Mouse (Mus musculus) forebrain, postnatal 0 days (tissue): ENCODE measurements around the gene Mgll. TPM values are rescaled to one million over a fixed set of nuclear protein-coding genes. Genes with fewer than 3 reads are reported as not detected.

Source experiments
- ATAC-seq: fragments of 200-750 bp; cut with Nextera tagmentation; 2 replicates; pipeline ENCODE4 v1.8.0; 2017; ENCODE audit warnings: mild to moderate bottlenecking, moderate library complexity
- DNase-seq: peaks from one replicate; pipeline ENCODE4 v3.0.0-alpha.2; 2015
- H3K27ac ChIP-seq: fragments of 300-500 bp; sonication (generic); 2 replicates; pipeline ENCODE4 v1.5.1; 2014; ENCODE audit warnings: low read depth, mild to moderate bottlenecking, antibody characterized with exemption, low read length, moderate library complexity, mixed read lengths
- H3K27me3 ChIP-seq: fragments of 300-500 bp; sonication (generic); 2 replicates; pipeline ENCODE4 v1.6.1; 2014; ENCODE audit warnings: mild to moderate bottlenecking, low read length, mixed read lengths; ENCODE audit not compliant: insufficient read depth
- H3K36me3 ChIP-seq: fragments of 300-500 bp; sonication (generic); 2 replicates; pipeline ENCODE4 v1.6.1; 2014; ENCODE audit warnings: mild to moderate bottlenecking, moderate library complexity; ENCODE audit not compliant: insufficient read depth
- H3K4me1 ChIP-seq: fragments of 300-500 bp; sonication (generic); 2 replicates; pipeline ENCODE4 v1.6.1; 2014; ENCODE audit warnings: antibody characterized with exemption; ENCODE audit not compliant: insufficient read depth
- H3K4me2 ChIP-seq: fragments of 300-500 bp; sonication (generic); 2 replicates; pipeline ENCODE4 v1.6.1; 2014; ENCODE audit warnings: low read depth, mild to moderate bottlenecking, moderate library complexity
- H3K4me3 ChIP-seq: fragments of 300-500 bp; sonication (generic); 2 replicates; pipeline ENCODE4 v1.5.1; 2014; ENCODE audit warnings: low read depth, low read length, mixed read lengths
- H3K9ac ChIP-seq: fragments of 300-500 bp; sonication (generic); 2 replicates; pipeline ENCODE4 v1.6.1; 2014; ENCODE audit warnings: mild to moderate bottlenecking
- H3K9me3 ChIP-seq: fragments of 300-500 bp; sonication (generic); 2 replicates; pipeline ENCODE4 v1.6.1; 2016; ENCODE audit warnings: low read length
- CTCF ChIP-seq: sonication (generic); IDR thresholded peaks from 2 replicates; pipeline ENCODE4 v1.5.1; 2016; ENCODE audit warnings: antibody characterized with exemption, control low read depth, low read depth
- WGBS: fragments of 180-500 bp; shearing (Covaris S2); extraction: QIAGEN DNeasy Blood & Tissue Kit; methylation state at CpG from one replicate; pipeline ENCODE4 v1.1.7; 2014; 5-methylcytosine and 5-hydroxymethylcytosine counted together
- polyA plus RNA-seq: library from polyadenylated mRNA; unstranded; fragments of >200 nt; fragmentation: Nextera tagmentation; extraction: Ambion mirVana; gene quantifications from 2 replicates; pipeline ENCODE4 v1.2.1, GENCODE M21; 2015
- total RNA-seq: library from RNA; depleted of rRNA; stranded (reverse); fragments of >200 nt; gene quantifications from 2 replicates; pipeline ENCODE4 v1.2.3, GENCODE M21; 2014

Mgll gene
- total and polyA plus RNA-seq, 2 experiments from 2014 or later = 35.1 to 60.7 TPM

DNA sequence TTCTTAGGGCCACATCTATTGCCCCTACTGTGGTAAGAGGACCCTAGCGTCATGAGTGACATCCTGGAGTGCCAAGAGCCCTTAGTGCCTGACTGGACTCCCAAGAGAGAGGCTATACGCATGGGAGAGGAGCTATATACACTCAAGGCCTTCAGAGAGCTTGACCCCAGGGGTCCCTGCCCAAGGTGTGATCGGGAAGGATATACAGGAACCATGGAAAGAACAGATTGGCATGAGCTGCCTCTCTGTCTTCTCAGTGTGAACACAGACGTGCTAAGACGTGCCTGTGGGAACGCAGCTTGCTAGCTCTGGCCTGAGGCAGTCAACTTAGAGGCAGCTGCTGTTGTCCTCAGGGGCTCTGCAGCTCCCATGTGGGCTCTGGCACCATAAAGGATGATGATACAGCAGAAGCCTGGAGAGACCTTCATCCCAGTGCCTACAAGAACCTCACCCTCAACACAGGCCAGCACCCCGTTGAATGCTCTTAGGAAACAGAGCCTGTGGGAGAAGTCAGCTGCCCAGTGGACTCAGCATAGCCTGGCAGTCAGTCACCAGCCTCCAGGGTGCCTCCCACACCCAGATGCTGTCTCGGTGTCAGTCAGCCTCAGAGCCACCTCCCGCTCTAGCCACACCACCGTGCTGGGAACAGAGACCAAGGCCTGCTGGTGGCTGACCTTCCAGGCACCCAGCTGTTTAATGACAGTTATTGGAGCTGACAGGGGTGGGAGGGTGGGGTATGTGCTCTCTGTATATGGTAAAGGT is 61.8 kb downstream of the Mgll start:
- Histone ChIP-seq H3K9ac (no peak overlapping the region), H3K36me3 (no peaks in the 10 kb centered on the region), H3K27ac (no peak overlapping the region), H3K27me3 (no peaks in the 10 kb centered on the region), H3K4me3 (no peak overlapping the region), H3K4me1 (peaks cover 20% of the 10 kb centered on the region), H3K4me2 (no peak overlapping the region), H3K9me3 (no peaks in the 10 kb centered on the region)
- no peak for ATAC-seq
- TF ChIP-seq CTCF = no peak
- WGBS = 78% methylated on average over 10 of the region's 10 CpGs
- no peak for DNase-seq

DNA sequence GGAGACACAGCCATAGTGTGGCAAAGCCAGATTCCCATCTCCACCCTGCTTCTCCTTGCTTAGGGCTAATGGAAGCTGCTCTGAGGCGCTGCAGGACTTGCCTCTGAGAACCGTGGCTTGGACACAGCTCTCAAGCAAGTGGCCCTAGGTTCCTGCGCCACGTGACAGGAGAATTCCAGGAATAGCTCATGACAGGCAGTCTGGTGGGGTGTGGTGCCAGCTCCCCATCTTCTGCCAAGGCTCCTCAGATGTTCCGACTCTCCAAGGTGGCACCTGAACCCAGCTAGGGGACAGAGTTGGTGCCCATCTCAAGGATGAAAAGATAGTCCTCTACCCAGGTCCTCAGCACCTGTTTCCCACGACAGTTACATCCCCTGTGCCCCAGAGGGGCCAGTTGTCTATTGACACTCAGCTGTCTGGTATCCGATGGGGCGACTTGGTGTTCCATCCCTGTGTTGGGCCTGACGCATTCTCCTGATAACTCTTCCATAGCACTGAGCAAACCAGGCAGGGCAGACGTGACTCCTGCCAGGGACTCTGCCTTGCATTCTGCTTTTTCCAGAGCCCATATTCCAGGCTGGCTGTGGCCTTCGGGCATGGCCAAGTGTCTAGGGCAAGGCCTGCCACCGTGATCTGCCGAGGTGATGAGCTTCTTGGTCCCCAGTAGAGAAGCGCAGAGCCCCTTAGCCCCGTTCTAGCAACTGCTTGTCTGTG is 62.7 kb downstream of the Mgll start:
- Histone ChIP-seq H3K27ac (peak overlapping the region; percentile 45; the same call in 1 of the 2 replicates), H3K4me1 (peaks cover 26% of the 10 kb centered on the region), H3K9me3 (no peaks in the 10 kb centered on the region), H3K36me3 (no peaks in the 10 kb centered on the region), H3K27me3 (no peaks in the 10 kb centered on the region), H3K9ac (no peak overlapping the region), H3K4me3 (no peak overlapping the region), H3K4me2 (no peak overlapping the region)
- DNase-seq (no peak), ATAC-seq (no peak; the same call in 1 of the 2 replicates)
- TF ChIP-seq CTCF = no peak
- 82% methylated on average over 15 of the region's 15 CpGs for WGBS

DNA sequence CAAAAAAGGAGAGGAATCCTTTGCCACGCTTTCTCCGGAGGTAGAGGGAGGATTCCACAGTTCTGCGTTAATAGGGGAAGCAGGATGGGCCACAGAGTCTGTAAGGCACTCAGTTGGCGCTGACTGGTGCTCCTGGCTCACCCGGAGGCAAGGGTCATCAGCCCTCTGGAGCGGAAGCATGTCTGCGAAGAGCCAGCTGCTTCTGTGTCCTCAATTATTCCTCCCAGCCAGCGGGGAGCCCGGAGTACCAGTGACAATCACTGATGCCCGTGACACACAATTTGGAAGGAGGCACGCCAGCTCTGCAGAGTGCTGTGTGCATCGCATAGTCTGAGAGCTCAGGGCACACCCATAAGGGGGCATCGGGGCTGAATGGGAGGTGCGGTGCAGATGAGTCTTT is 63.3 kb downstream of the Mgll start:
- peak; percentile 58 for ATAC-seq
- no peaks in the 10 kb centered on the region for H3K27me3 ChIP-seq
- no peak overlapping the region for H3K4me3 ChIP-seq
- DNase-seq = no peak
- H3K36me3 ChIP-seq = no peaks in the 10 kb centered on the region
- H3K27ac ChIP-seq = peak overlapping the region; percentile 40; the same call in 1 of the 2 replicates
- peaks cover 26% of the 10 kb centered on the region for H3K4me1 ChIP-seq
- H3K9me3 ChIP-seq = no peaks in the 10 kb centered on the region
- 43% methylated on average over 14 of the region's 14 CpGs for WGBS
- no peak overlapping the region for H3K4me2 ChIP-seq
- H3K9ac ChIP-seq = no peak overlapping the region
- TF ChIP-seq CTCF = no peak

DNA sequence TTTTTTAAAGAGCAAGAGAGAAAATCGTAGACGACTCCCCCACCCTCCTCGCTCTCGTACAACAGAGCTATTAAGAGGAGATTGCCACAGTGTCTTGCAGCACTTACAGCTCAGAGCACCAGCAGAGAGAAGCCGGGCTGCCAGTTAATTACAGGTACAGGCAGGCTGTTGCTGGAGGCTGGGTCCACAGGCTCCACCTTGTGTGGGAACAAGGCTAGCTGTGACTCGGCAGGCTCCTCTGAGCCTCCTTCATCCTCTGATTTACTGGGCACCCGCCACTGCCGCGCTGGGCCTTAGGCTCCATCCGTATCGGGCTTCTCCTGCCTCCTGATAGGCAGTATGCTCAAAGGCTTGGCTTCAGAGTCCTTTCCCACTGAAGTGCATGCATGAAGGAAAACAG is 64.0 kb downstream of the Mgll start:
- no peaks in the 10 kb centered on the region for H3K9me3 ChIP-seq
- H3K27me3 ChIP-seq = no peaks in the 10 kb centered on the region
- H3K36me3 ChIP-seq = no peaks in the 10 kb centered on the region
- 56% methylated on average over 11 of the region's 11 CpGs for WGBS
- H3K4me3 ChIP-seq = no peak overlapping the region
- TF ChIP-seq CTCF = no peak
- 0 out of 2 replicates have a peak overlapping the region, but pooled peaks have one; percentile 45 for H3K27ac ChIP-seq
- ATAC-seq (0 out of 2 replicates have a peak, but pooled peaks have one; percentile 10), DNase-seq (no peak)
- no peak overlapping the region for H3K9ac ChIP-seq
- no peak overlapping the region for H3K4me2 ChIP-seq
- peaks cover 26% of the 10 kb centered on the region for H3K4me1 ChIP-seq

DNA sequence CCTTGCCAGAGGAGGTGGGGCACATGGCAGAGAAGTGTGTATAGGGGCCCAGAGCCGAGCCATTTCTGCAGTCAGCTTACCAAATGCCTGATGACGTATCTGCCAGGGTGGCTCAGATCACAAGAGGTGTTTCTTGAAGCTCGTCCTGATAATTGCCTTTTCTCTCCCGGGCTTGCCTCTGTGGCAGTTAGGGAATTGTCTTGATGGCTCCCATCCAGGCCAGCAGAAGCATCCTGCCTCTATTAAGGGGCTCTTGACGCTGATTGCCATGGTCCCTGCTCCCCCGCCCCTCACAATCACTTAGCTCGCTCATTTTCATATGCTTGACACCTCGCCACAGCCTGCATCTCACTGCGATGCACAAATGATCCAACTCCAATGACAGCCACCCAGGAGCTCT is 67.1 kb downstream of the Mgll start:
- Histone ChIP-seq H3K36me3 (no peaks in the 10 kb centered on the region), H3K9ac (no peak overlapping the region), H3K4me3 (no peak overlapping the region), H3K4me2 (no peak overlapping the region), H3K27ac (no peak overlapping the region), H3K27me3 (no peaks in the 10 kb centered on the region), H3K4me1 (peaks cover 21% of the 10 kb centered on the region), H3K9me3 (no peaks in the 10 kb centered on the region)
- no peak for TF ChIP-seq CTCF
- ATAC-seq (peak; percentile 32; the same call in 1 of the 2 replicates), DNase-seq (no peak)
- WGBS = 28% methylated on average over 9 of the region's 9 CpGs

DNA sequence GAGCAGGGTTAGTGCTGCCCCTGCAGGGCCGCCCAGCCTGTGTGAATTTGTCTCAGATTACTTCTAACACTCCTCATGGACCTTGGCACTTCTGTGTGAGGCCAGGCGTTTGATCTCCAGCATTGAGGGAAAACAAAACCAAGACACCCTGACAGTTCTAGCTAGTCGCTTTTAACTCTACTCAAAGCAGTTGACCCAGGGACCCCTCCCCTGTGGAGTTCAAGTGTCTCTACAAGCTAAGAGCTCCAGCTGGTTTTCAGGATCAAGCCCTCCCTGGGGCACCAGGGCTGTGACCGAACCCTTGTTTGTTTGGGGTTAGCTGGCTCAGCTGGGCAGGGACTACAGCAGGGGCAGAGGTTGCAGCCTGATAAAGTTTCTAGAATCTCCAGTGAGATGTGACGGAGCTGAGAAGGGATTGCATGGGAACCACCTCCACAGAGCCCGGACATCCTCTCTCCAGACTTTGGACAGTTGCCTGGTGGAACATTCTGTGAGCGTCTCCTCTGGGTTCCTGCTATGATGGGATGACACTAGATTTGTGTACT is 68.0 kb downstream of the Mgll start:
- H3K4me1 ChIP-seq = peaks cover 19% of the 10 kb centered on the region
- 50% methylated on average over 7 of the region's 7 CpGs for whole genome bisulfite sequencing
- ATAC-seq = no peak

DNA sequence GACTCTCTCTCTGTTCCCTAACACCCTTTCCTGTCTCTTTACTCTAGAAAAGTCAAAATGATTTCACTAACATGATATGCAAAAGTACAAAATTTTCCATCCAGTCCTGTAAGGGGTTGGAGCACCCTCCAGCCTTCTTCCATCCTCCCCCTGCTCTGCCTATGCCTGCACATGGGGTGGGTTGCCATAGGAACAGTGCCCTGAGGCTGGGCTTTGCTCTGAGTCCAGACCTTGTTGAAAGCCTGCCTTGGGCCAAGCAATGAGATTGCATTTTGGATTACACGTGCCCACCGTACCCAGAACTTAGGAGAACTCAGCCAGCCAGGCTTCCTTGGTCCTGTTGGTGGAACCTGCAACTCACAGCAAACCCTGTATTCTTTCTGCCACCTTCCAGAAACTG is 69.0 kb downstream of the Mgll start:
- H3K9me3 ChIP-seq = no peaks in the 10 kb centered on the region
- no peak overlapping the region for H3K4me2 ChIP-seq
- peak; percentile 58 for DNase-seq
- no peak overlapping the region for H3K4me3 ChIP-seq
- ATAC-seq = peak; percentile 68
- no peaks in the 10 kb centered on the region for H3K36me3 ChIP-seq
- no peak for TF ChIP-seq CTCF
- H3K4me1 ChIP-seq = peaks cover 15% of the 10 kb centered on the region; the same call in 1 of the 2 replicates
- no peak overlapping the region for H3K27ac ChIP-seq
- 11% methylated on average over 2 of the region's 2 CpGs for WGBS
- no peaks in the 10 kb centered on the region for H3K27me3 ChIP-seq
- no peak overlapping the region for H3K9ac ChIP-seq

More for the DNA sequence above, 68.0 kb downstream of the Mgll start:
- H3K4me3 ChIP-seq = no peak overlapping the region
- no peak for TF ChIP-seq CTCF
- no peak overlapping the region for H3K9ac ChIP-seq
- no peak overlapping the region for H3K4me2 ChIP-seq
- no peaks in the 10 kb centered on the region for H3K27me3 ChIP-seq
- DNase-seq = no peak
- H3K9me3 ChIP-seq = no peaks in the 10 kb centered on the region
- H3K27ac ChIP-seq = no peak overlapping the region
- H3K36me3 ChIP-seq = no peaks in the 10 kb centered on the region
